Mouse (Mus musculus): ENCODE results near the gene Efhc1. TPM values are rescaled to one million over a fixed set of nuclear protein-coding genes. Genes with fewer than 3 reads are reported as not detected.

Gene Efhc1
- total and polyA plus RNA-seq, 2 experiments from 2014 or later, result 1.6 to 15.6 TPM

DNA sequence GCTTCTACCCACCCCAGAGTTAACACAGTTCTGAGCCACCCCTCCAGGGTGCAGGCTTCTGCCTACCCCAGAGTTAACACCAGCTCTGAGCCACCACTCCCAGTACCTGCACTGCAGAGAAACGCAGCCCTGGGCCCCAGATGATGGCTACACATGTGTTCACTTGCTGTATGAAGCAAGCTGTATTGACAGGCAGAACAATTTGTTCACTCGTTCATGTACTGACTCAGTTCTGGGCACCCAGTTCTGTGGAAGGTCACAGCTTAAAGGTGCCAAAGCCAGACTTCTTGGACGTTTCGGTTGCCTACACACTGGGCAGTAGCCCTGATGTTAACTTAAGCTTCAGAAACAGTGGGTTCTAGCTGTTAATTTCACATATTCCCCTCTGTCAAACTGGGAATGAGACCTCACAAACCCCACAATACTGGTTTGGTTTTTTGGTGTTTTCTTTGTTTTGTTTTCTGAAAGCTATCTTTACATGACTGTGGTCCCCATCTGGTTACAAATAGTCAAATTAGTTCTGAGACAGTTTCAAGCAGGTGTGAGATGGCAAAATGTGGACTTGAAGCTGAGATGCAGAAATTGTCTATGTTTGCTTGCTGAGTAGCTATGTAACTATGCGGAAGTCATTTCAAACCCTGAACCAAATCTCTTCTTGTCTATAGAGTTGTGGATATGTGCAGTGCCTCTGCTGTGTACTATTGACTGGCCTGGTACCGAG lies 86.6 kb downstream of the Efhc1 start:
- H3K4me3 ChIP-seq (ENCODE audit: low read depth, low read length), result no peak overlapping the region
- H3K4me2 ChIP-seq (ENCODE audit: low read depth, low read length, poor library complexity, severe bottlenecking), result no peak overlapping the region
- H3K36me3 ChIP-seq (ENCODE audit: insufficient read depth, low read length), result no peaks in the 10 kb centered on the region
- no peaks in the 10 kb centered on the region for H3K27me3 ChIP-seq (ENCODE audit: insufficient read depth, low read length)
- no peak for TF ChIP-seq CTCF (IDR thresholded peaks at IDR 0.05)
- WGBS, result 87% methylated on average over 6 of the region's 6 CpGs
- H3K27ac ChIP-seq (ENCODE audit: low read depth, low read length), result no peak overlapping the region
- ATAC-seq (ENCODE audit: low FRiP score) (no peak), DNase-seq (ENCODE audit: low spot score) (no peak)
- H3K9ac ChIP-seq (replicated peaks; ENCODE audit: low read length, poor library complexity, severe bottlenecking), result no peak overlapping the region
- H3K4me1 ChIP-seq (ENCODE audit: insufficient read depth, low read length), result no peaks in the 10 kb centered on the region
- no peaks in the 10 kb centered on the region for H3K9me3 ChIP-seq (ENCODE audit: low read length)

DNA sequence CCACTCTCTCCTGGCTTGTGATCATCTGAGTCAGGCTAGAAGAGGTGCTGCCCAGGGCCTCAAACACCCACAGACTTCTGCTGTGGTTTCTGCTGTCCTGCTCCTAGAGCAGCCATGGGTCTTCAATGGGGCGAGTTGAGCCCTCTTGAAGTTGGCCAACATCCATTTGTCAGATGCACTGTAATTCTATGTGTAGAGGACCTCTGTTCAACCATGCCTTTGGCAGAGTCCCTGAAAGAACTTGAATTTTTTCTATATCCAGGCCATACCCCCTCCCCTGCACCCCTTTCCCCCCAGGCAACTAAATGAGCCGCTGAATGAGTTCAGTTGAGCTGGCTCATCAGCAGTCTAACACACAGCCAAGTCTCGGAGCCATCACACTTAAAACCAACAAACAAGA lies 88.1 kb downstream of the Efhc1 start:
- H3K9ac ChIP-seq (replicated peaks; ENCODE audit: low read length, poor library complexity, severe bottlenecking), result no peak overlapping the region
- no peak for TF ChIP-seq CTCF (IDR thresholded peaks at IDR 0.05)
- WGBS, result 72% methylated on average over 3 of the region's 3 CpGs
- ATAC-seq (ENCODE audit: low FRiP score), result no peak
- no peaks in the 10 kb centered on the region for H3K4me1 ChIP-seq (ENCODE audit: insufficient read depth, low read length)
- H3K9me3 ChIP-seq (ENCODE audit: low read length), result no peaks in the 10 kb centered on the region
- no peak overlapping the region for H3K4me2 ChIP-seq (ENCODE audit: low read depth, low read length, poor library complexity, severe bottlenecking)
- no peak overlapping the region for H3K4me3 ChIP-seq (ENCODE audit: low read depth, low read length)
- H3K36me3 ChIP-seq (ENCODE audit: insufficient read depth, low read length), result no peaks in the 10 kb centered on the region
- H3K27me3 ChIP-seq (ENCODE audit: insufficient read depth, low read length), result no peaks in the 10 kb centered on the region
- no peak for DNase-seq (ENCODE audit: low spot score)
- H3K27ac ChIP-seq (ENCODE audit: low read depth, low read length), result no peak overlapping the region

DNA sequence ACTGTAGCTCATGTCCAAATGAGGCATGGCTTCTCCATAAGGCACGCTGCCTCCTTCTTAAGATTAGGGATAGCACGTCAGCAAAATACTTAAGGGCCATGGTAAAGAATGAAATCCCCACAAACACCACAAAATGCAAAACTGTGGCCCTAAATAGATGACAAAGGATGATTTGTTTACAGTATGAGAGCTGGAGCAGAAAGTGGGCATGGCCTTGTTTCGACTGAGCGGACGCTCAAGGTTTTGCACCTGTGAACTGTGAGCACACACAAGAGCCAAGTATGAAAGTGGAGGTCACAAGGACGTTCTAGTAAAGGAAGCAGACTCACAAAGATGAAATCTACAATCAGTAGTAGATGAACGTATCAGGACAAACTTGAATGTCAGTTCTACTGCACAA lies 88.7 kb downstream of the Efhc1 start:
- Histone ChIP-seq H3K27ac (ENCODE audit: low read depth, low read length) (no peak overlapping the region), H3K4me2 (ENCODE audit: low read depth, low read length, poor library complexity, severe bottlenecking) (no peak overlapping the region), H3K4me3 (ENCODE audit: low read depth, low read length) (no peak overlapping the region), H3K9me3 (ENCODE audit: low read length) (no peaks in the 10 kb centered on the region), H3K9ac (replicated peaks; ENCODE audit: low read length, poor library complexity, severe bottlenecking) (no peak overlapping the region), H3K27me3 (ENCODE audit: insufficient read depth, low read length) (no peaks in the 10 kb centered on the region), H3K36me3 (ENCODE audit: insufficient read depth, low read length) (no peaks in the 10 kb centered on the region), H3K4me1 (ENCODE audit: insufficient read depth, low read length) (no peaks in the 10 kb centered on the region)
- 94% methylated on average over 7 of the region's 7 CpGs for WGBS
- no peak for ATAC-seq (ENCODE audit: low FRiP score)
- TF ChIP-seq CTCF (IDR thresholded peaks at IDR 0.05), result no peak
- DNase-seq (ENCODE audit: low spot score), result no peak

Other genes with a start within 250 kb of the Efhc1 start
- not detected in 2 replicates for gene Il17a, start 220.7 kb upstream of the Efhc1 start, total RNA-seq (2014; rRNA removed)
- not detected in 2 replicates for gene Il17a, start 220.7 kb upstream of the Efhc1 start, polyA plus RNA-seq (2015; fragmentation: Nextera tagmentation; extraction: Ambion mirVana)
- gene Il17f, start 161.0 kb upstream of the Efhc1 start, total RNA-seq (2014; rRNA removed), result 0.38 TPM in 1 of 2 replicates, not detected in the other
- gene Il17f, start 161.0 kb upstream of the Efhc1 start, polyA plus RNA-seq (2015; fragmentation: Nextera tagmentation; extraction: Ambion mirVana), result 0.31 TPM in 1 of 2 replicates, not detected in the other
- 8.4 and 10.1 TPM in 2 replicates for gene Mcm3, start 131.3 kb upstream of the Efhc1 start, total RNA-seq (2014; rRNA removed)
- 6.3 and 8.0 TPM in 2 replicates for gene Mcm3, start 131.3 kb upstream of the Efhc1 start, polyA plus RNA-seq (2015; fragmentation: Nextera tagmentation; extraction: Ambion mirVana)
- 95.0 and 144 TPM in 2 replicates for gene Paqr8, start 61.0 kb upstream of the Efhc1 start, total RNA-seq (2014; rRNA removed)
- gene Paqr8, start 61.0 kb upstream of the Efhc1 start, polyA plus RNA-seq (2015; fragmentation: Nextera tagmentation; extraction: Ambion mirVana), result 32.2 and 32.5 TPM in 2 replicates
- 2.1 and 2.5 TPM in 2 replicates for gene Tram2, start 127.6 kb downstream of the Efhc1 start, total RNA-seq (2014; rRNA removed)
- gene Tram2, start 127.6 kb downstream of the Efhc1 start, polyA plus RNA-seq (2015; fragmentation: Nextera tagmentation; extraction: Ambion mirVana), result 1.4 and 1.5 TPM in 2 replicates